ENCODE assay signal across 8 mouse cellular contexts in the genomic region with DNA sequence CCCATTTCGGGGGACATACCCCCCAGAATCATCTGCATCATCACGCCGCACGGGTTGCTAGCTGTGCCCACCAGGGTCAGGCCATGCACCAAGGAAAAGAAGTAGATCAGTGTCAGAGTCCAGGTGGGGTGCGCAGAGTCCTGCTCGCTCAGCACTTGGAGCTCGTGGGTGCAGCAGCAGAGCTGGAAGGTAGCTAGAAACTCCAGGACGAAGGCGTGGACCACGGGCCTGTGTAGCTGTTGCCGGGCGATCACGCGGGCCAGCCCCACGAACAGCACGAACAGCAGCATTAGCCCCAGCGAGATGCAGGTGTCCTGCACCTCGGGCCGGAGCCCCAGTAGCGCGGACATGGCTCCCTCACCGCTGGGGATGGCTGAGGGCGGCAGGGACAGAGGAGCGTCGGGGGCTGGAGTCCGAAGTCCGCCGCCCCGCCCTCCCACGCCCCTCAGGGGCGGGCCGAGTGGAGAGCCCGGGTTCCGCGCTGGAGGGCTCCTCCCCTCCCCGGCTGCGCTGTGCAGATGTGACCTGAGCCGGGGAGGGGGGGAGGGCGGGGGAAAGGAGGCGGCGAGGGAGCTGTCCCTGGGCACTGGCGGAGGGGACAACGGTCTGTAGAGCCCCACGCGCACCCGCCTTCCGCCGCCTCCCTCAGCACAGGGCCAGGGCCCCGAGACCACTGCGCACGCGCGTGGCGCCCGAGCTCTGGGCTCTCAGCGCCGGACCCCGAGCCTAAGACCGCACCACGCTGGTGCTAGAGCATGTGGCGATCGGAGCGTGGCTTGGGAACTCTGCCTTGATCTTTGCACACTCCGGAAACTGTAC. TPM values are rescaled to one million over a fixed set of nuclear protein-coding genes. Genes with fewer than 3 reads are reported as not detected.
DNase-seq lines count a peak whose midpoint lies in the region; ATAC-seq lines count a peak whose summit lies in the region.

A gene (minus strand): TSS at position 652 of the 819 bp plus-strand sequence.

- no peaks in the 10 kb centered on the region for H3K27me3 ChIP-seq in hindbrain, embryonic 14.5 days (ENCODE audit: control insufficient read depth, insufficient read depth, low read length)

- no peaks in the 10 kb centered on the region for H3K36me3 ChIP-seq in hindbrain, embryonic 14.5 days (replicated peaks; ENCODE audit: control insufficient read depth, insufficient read depth)

- ATAC-seq in hindbrain, embryonic 14.5 days (ENCODE audit: low FRiP score), result peak; percentile 92

- DNase-seq in T-cell, adult 2 months (ENCODE audit: low spot score), result peak; percentile 44
- DNase-seq in cerebellum, postnatal 25 days, result peak; percentile 85 to 87
- peak; percentile 72 to 75 for DNase-seq in frontal cortex, postnatal 36 days (ENCODE audit: low spot score in 2 of 2)
- peak; percentile 80 for DNase-seq in hindbrain, embryonic 14.5 days (ENCODE audit: low spot score)
- peak; percentile 53 for DNase-seq in left cerebral cortex, adult 11 months (ENCODE audit: low spot score)
- DNase-seq in lung, postnatal 4 days, result peak; percentile 90 to 95
- peak; percentile 69 for DNase-seq in retina, postnatal 7 days (ENCODE audit: low read depth, low spot score)
- peak; percentile 76 for DNase-seq in urinary bladder, adult 2 months (ENCODE audit: low spot score)

- WGBS in hindbrain, embryonic 14.5 days, result under 1% methylated on average over 57 of the region's 64 CpGs

- peak within 1 kb of the TSS; percentile 74 for H3K9ac ChIP-seq in hindbrain, embryonic 14.5 days

- H3K27ac ChIP-seq in hindbrain, embryonic 14.5 days, result 0 out of 2 replicates have a peak within 1 kb of the TSS, but pooled peaks have one; percentile 1

- peak within 1 kb of the TSS; percentile 71 for H3K4me3 ChIP-seq in hindbrain, embryonic 14.5 days (replicated peaks; ENCODE audit: low read length)

- H3K4me2 ChIP-seq in hindbrain, embryonic 14.5 days (replicated peaks), result peak within 1 kb of the TSS; percentile 97

- H3K9me3 ChIP-seq in hindbrain, embryonic 14.5 days (ENCODE audit: control insufficient read depth, low read length), result no peaks in the 10 kb centered on the region

- 0 out of 2 replicates have a peak, but pooled peaks cover 5% of the 10 kb centered on the region for H3K4me1 ChIP-seq in hindbrain, embryonic 14.5 days (replicated peaks; ENCODE audit: control insufficient read depth, insufficient read depth, low read length)

RNA-seq across cellular contexts. Expression of the gene that starts here (rescaled TPM):
- polyA plus RNA-seq in hindbrain, embryonic 14.5 days (2014; fragmentation: Nextera tagmentation; extraction: Ambion mirVana), result 21.6 and 22.0 TPM in 2 replicates
- 3.0 and 3.9 TPM in 2 replicates for polyA plus RNA-seq in urinary bladder, adult 2 months (2012; rRNA removed)

Comparison
In these comparisons a context has a peak if more than half of its experiments do, and no peak if none do; other contexts are left out.
1. Peak in every context shown above with its lines: DNase-seq, ATAC-seq, H3K4me3 ChIP-seq and H3K27ac ChIP-seq.